Mouse (Mus musculus) G1E (cell line): Measurements from ENCODE around the gene Banf1.

ENCODE experiments used
- CTCF ChIP-seq: IDR thresholded peaks from 2 replicates; pipeline ENCODE4 v1.5.1; 2012; ENCODE audit warnings: low read depth, low read length, inconsistent platforms, mixed read lengths
- GATA1 ChIP-seq: IDR thresholded peaks from 2 replicates; pipeline ENCODE4 v1.6.1; 2012; ENCODE audit warnings: borderline replicate concordance, low read length, inconsistent platforms, mixed read lengths
- GATA2 ChIP-seq: IDR thresholded peaks from 2 replicates; pipeline ENCODE4 v1.6.1; 2012; ENCODE audit warnings: low read depth, low read length, inconsistent platforms, borderline replicate concordance
- POLR2AphosphoS5 ChIP-seq: IDR thresholded peaks from 2 replicates; pipeline ENCODE4 v1.6.1; 2012; ENCODE audit warnings: low read depth, low read length, inconsistent platforms; ENCODE audit not compliant: insufficient replicate concordance
- TAL1 ChIP-seq: conservative IDR thresholded peaks from 2 replicates; pipeline ENCODE4 v1.6.1; 2012; ENCODE audit warnings: low read depth, low read length, inconsistent platforms, mixed read lengths

GRCm38 (mm10) chr19:5335441-5335840, 31.5 kb downstream of the Banf1 start, which contains the start of gene Catsper1:
- TF ChIP-seq CTCF (no peak), GATA1 (no peak), TAL1 (no peak), GATA2 (no peak), POLR2AphosphoS5 (no peak)
